Mouse (Mus musculus): ENCODE data around the gene Cyb5rl. TPM values are rescaled to one million over a fixed set of nuclear protein-coding genes. Genes with fewer than 3 reads are reported as not detected.
A peak's percentile ranks its signal among the peaks of the same experiment; 100 is the strongest.

Cyb5rl gene
- 2.2 and 5.2 TPM in 2 replicates for total RNA-seq (2017)

GRCm38 (mm10) chr4:107066252-107067124 lies at the start of gene Cyb5rl, which contains the start of gene Mrpl37:
Gene Cyb5rl (plus strand): TSS chr4:107066988.
Gene Mrpl37 (minus strand): TSS chr4:107066868.
- ATAC-seq (replicated peaks; ENCODE audit: low read depth, poor library complexity, severe bottlenecking), result peak; percentile 98

DNA sequence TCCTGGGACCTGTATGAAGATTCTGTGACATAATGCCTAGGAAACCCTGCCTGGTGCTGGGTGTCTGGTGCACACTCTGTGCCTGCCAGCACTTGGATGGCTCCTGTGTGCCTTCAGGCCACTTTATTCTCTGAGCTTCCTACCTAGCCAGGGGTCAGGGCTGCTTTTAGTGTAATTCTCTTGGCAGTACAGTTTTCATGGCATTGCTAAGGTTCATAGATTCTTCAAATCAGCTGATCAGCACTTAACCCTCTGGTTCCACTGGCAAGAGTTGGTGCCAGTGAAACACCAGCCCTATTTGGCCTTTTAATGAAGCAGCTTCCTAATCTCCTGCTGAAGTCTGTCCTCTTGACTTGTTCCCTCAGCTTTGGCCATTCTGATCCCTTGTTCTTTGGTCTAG lies 49.5 kb upstream of the Cyb5rl start:
- ATAC-seq (replicated peaks; ENCODE audit: low read depth, poor library complexity, severe bottlenecking), result no peak

DNA sequence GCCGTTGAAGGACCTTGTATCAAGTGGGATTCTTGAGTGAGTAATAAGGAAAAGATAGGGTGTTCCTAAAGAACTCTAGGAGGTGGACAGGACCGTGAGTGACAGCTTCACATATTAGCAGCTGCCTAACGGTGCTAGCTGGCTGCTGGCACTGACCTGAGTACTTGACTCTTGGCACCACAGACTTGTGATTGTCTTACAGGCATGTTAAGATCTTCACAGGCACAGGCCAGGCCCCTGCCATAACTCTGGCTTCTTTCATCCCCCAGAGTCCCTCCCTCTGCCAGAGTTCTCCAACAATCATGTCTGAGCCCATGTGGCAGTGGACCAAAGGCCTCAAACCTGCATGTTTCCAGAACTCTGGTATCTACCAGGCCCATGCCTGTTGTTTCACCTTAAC lies 48.3 kb upstream of the Cyb5rl start:
- no peak for ATAC-seq (replicated peaks; ENCODE audit: low read depth, poor library complexity, severe bottlenecking)

- no peak for ATAC-seq (replicated peaks; ENCODE audit: low read depth, poor library complexity, severe bottlenecking)
These were observed 47.8 kb upstream of the Cyb5rl start for GRCm38 (mm10) chr4:107019027-107019426.

DNA sequence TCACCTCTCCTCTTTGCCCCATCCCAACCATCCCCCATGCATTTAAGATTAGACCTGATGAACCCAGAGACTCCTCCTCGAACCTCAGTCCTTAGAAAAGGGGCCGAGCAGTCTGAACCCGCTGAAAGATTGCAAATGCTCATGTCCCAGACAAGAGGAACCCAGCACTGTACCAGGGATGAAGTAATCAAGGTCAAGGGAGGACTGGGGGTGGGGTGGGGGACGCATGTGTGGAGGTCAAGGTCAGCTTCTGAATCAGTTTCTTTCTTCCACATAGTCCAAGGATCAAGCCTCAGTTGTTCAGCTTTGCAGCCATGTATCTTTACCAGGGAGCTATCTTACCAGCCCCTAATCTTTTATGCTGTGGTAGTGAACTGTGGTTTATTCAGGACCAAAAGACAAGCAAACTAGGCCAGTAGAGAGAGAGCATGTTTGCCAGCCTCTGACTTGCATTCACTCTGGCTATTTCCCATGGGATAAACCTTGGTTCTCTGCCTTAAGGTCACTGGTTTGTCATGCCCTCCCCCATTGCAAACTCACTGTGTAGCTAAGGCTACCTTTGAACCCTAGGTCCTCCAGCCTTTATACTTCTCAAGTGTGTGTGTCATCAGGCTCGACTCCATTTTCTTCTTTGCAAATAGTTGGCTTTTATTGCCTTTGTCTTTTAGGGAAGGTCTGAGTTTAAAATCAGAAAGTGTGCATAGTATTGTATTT lies 46.3 kb upstream of the Cyb5rl start:
- ATAC-seq (replicated peaks; ENCODE audit: low read depth, poor library complexity, severe bottlenecking), result no peak

DNA sequence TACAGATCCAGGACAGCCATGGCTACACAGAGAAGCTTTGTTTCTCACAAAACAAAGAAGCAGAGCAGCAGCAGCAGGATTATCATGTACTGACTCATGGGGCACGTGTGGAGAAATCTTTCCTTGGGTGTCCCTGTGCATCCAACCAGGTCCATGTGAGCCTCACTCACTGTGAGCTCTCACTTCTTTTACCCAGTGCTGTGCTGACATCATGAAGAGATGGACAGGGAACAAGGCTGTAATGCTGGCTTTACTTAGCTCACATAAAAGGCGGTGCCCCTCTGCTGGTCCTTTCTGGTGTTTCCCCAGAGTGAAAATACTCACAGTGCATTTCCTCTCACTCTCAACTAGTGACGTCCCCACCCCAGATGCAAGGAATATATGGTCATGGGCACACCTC lies 45.3 kb upstream of the Cyb5rl start:
- ATAC-seq (replicated peaks; ENCODE audit: low read depth, poor library complexity, severe bottlenecking), result no peak

- ATAC-seq (replicated peaks; ENCODE audit: low read depth, poor library complexity, severe bottlenecking), result no peak
These were observed 41.9 kb upstream of the Cyb5rl start for GRCm38 (mm10) chr4:107024899-107025298.

- no peak for ATAC-seq (replicated peaks; ENCODE audit: low read depth, poor library complexity, severe bottlenecking)
These were observed 41.4 kb upstream of the Cyb5rl start for GRCm38 (mm10) chr4:107025369-107025768.

DNA sequence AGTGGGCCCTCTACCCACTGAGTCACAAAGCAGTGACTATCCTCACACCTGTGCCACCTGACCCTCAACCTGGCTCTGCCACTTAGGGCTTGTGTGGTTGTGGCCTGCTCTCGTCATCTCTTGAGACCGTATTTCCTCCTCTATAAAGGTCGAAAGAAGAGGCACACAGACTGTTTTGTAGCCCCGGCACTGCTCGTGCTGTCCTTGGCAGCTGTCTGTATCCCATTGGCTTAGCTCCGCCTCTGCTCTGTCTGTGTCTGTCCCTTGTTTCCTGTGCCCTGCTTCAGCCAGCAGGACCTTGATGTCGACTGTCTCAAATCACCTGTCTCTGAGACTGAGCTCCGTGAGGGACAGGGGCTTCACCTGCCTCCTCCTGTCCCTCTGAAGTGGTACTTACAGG lies 40.3 kb upstream of the Cyb5rl start:
- no peak for ATAC-seq (replicated peaks; ENCODE audit: low read depth, poor library complexity, severe bottlenecking)

DNA sequence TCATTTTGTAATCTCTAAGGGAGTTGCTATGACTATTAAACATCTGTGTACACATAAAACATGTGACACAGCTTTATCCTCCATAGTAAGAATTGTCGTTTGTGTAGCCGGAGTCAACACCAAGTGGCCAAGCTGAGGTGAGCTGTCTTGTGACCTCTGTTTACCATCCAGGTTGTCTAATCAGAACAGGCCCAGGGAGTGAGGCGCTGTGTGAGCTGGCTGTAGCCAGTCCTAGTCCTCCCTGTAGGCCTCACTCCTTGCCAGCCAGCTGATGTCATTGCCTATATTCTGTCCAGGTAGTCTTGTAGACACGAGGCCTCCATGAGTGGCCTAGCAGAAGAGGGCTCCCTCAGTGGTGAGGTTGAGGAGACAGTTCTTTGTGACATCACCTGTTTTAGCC lies 31.1 kb upstream of the Cyb5rl start:
- ATAC-seq (replicated peaks; ENCODE audit: low read depth, poor library complexity, severe bottlenecking), result no peak

DNA sequence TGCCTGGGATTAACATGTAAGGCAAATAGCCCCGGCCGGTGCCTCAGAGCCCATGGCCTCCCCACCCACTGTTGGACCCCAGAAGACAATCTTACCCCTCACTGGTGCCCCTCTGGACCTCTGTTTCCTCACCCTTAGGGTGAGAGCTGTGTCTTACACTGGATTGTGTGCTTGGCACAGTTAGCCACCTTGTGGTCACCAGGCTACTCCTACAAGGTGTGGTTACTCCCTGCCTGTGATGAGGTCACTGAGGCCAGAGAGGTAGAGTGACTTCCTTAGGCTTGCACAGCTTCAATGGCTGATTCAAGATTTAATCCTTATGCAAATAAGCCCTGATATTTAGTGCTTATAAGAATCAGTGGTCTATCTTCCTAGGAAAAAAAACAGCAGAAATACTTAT lies 29.8 kb upstream of the Cyb5rl start:
- no peak for ATAC-seq (replicated peaks; ENCODE audit: low read depth, poor library complexity, severe bottlenecking)

DNA sequence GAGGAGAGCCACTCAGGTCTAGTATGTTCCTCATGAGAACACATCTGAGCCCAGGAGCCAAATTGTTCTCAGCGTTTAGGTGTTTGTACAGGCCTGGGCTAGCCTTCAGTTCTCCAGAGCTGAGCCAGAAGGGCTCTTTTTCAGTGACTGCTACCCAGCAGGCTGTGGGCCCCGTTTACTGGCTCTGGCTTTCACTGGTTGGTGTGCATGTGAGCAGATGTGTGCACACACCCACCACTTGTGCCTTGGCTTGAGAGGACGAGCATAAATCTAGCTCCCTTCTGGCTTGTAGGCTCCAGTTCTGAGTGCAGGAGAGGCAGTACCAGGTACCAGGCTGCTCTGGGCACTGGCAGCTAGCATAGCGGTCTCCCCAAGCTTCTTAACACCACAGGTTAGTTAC lies 28.5 kb upstream of the Cyb5rl start:
- ATAC-seq (replicated peaks; ENCODE audit: low read depth, poor library complexity, severe bottlenecking), result no peak

DNA sequence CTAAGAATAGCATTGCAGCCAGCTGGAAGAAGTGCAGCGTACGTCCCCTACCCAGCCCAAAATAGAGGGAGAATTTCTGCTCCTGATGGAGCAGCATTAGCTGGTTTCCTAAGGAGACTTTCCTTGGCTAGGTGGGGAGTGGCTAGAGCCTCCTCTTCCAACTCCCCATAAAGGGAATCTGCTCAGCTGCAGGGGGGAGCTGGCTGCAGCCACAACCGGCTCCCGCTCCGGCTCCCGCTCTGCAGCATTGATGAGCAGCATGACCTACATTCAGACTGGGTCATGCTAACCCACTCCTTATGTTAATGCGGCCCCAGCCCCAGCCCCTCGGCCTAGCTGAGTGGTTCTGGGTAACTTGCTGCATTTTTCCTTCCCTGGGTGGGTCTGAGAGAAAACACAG lies 27.5 kb upstream of the Cyb5rl start:
- no peak for ATAC-seq (replicated peaks; ENCODE audit: low read depth, poor library complexity, severe bottlenecking)

- no peak for ATAC-seq (replicated peaks; ENCODE audit: low read depth, poor library complexity, severe bottlenecking)
These were observed 24.5 kb upstream of the Cyb5rl start for GRCm38 (mm10) chr4:107042304-107042703.

GRCm38 (mm10) chr4:107045188-107045587 lies 21.6 kb upstream of the Cyb5rl start:
- ATAC-seq (replicated peaks; ENCODE audit: low read depth, poor library complexity, severe bottlenecking), result no peak

DNA sequence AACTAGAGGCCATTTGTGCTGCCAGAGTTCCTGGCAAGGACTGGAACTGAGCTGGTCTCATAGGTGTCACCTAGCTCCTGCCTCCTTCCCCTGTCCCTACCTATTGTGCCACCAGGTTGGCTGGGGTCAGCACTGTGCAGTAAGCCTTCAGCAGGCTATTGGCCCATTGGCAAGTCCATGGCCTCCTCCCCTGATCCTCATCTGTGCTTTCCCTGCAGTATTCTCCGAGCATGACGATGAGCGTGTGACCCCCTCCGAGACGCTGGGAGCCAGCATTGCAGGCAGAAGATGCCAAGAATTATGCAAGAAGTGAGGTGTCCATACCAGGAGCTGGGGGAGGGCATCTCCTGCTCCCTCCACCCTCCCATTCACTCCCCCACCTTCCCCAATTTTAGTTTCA lies 19.0 kb upstream of the Cyb5rl start:
- ATAC-seq (replicated peaks; ENCODE audit: low read depth, poor library complexity, severe bottlenecking), result no peak

GRCm38 (mm10) chr4:107048568-107049162 lies 18.1 kb upstream of the Cyb5rl start:
- no peak for ATAC-seq (replicated peaks; ENCODE audit: low read depth, poor library complexity, severe bottlenecking)

GRCm38 (mm10) chr4:107051889-107052288 lies 14.9 kb upstream of the Cyb5rl start:
- no peak for ATAC-seq (replicated peaks; ENCODE audit: low read depth, poor library complexity, severe bottlenecking)

DNA sequence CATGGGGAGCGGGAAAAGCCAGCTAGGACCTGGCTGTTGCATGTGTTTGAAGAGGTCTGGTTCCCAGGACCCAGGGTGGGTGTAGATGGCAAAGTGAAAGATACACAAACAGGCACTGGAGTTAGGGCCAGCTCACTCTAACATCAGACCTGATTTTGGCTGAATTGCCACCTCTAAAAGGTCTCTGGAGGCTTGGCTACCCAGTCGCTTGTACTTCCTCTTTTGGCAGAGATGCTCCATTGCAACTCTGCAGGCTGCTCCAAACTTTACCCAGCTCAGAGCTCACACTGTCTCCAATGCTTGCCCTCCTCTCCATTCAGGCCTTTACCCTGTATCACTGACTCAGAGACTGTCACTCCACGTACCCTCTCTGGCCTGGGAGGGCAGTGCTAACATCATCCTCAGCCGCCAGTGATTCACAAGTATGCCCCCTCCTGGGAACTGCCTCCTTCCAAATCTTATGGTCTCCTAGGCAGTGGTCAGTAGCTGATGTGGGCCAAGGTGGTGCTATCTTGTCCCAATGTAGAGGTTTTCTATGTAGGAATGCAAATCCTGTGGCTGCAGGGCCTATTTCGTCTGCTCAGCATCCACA lies 13.7 kb upstream of the Cyb5rl start:
- no peak; the same call in none of the 2 replicates for ATAC-seq (replicated peaks; ENCODE audit: low read depth, poor library complexity, severe bottlenecking)

DNA sequence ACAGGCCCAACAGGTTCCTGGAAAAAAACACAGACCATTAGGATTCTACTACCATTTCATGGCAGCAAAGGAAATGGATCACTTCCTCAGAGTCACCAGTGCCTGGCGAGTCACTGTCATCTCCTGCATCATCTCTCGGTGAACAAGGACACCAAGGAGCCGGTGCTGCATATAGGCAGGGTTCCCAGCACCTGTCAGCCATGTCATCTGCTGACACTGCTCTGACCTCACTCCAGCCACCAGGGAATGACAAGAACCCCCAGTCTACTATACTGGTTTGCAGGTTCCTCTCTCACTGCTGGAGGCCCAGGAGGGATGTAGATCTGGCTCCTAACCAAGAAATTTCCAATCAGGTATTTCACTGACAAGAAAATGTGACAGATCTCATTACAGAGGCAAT lies 10.7 kb upstream of the Cyb5rl start:
- ATAC-seq (replicated peaks; ENCODE audit: low read depth, poor library complexity, severe bottlenecking), result no peak

GRCm38 (mm10) chr4:107058346-107058745 lies 8.4 kb upstream of the Cyb5rl start:
- ATAC-seq (replicated peaks; ENCODE audit: low read depth, poor library complexity, severe bottlenecking), result no peak
